Mouse (Mus musculus) limb, embryonic 15.5 days (tissue): ENCODE results near the gene Cope. TPM values are rescaled to one million over a fixed set of nuclear protein-coding genes. Genes with fewer than 3 reads are reported as not detected.

Experiments used
- ATAC-seq: fragments of 200-750 bp; cut with Nextera tagmentation; 2 replicates; pipeline ENCODE4 v1.8.0; 2017; ENCODE audit warnings: low read depth, moderate TSS enrichment; ENCODE audit not compliant: insufficient number of reproducible peaks, low FRiP score, low TSS enrichment
- H3K27ac ChIP-seq: fragments of 300-500 bp; sonication (generic); 2 replicates; pipeline ENCODE4 v1.5.1; 2015; ENCODE audit warnings: moderate library complexity, mild to moderate bottlenecking, inconsistent platforms
- H3K27me3 ChIP-seq: fragments of 300-500 bp; sonication (generic); 2 replicates; pipeline ENCODE4 v1.6.1; 2015; ENCODE audit warnings: inconsistent platforms
- H3K36me3 ChIP-seq: fragments of 300-500 bp; sonication (generic); 2 replicates; pipeline ENCODE4 v1.6.1; 2015; ENCODE audit warnings: inconsistent platforms
- H3K4me1 ChIP-seq: fragments of 300-500 bp; sonication (generic); 2 replicates; pipeline ENCODE4 v1.6.1; 2015; ENCODE audit warnings: inconsistent platforms
- H3K4me2 ChIP-seq: fragments of 300-500 bp; sonication (generic); 2 replicates; pipeline ENCODE4 v1.6.1; 2015; ENCODE audit warnings: mild to moderate bottlenecking, inconsistent platforms
- H3K4me3 ChIP-seq: fragments of 300-500 bp; sonication (generic); 2 replicates; pipeline ENCODE4 v1.5.1; 2015; ENCODE audit warnings: mild to moderate bottlenecking, inconsistent platforms
- H3K9ac ChIP-seq: fragments of 300-500 bp; sonication (generic); 2 replicates; pipeline ENCODE4 v1.6.1; 2015; ENCODE audit warnings: inconsistent platforms
- H3K9me3 ChIP-seq: fragments of 300-500 bp; sonication (generic); 2 replicates; pipeline ENCODE4 v1.6.1; 2016; ENCODE audit warnings: inconsistent platforms
- WGBS: fragments of 180-500 bp; shearing (Covaris S2); methylation state at CpG from one replicate; pipeline ENCODE4 v1.1.7; 2015; 5-methylcytosine and 5-hydroxymethylcytosine counted together
- polyA plus RNA-seq: library from polyadenylated mRNA; unstranded; fragments of >200 nt; fragmentation: Nextera tagmentation; extraction: Ambion mirVana; gene quantifications from 2 replicates; pipeline ENCODE4 v1.2.1, GENCODE M21; 2015

Cope gene
- polyA plus RNA-seq, 1 experiment from 2014 or later: 397 TPM

DNA sequence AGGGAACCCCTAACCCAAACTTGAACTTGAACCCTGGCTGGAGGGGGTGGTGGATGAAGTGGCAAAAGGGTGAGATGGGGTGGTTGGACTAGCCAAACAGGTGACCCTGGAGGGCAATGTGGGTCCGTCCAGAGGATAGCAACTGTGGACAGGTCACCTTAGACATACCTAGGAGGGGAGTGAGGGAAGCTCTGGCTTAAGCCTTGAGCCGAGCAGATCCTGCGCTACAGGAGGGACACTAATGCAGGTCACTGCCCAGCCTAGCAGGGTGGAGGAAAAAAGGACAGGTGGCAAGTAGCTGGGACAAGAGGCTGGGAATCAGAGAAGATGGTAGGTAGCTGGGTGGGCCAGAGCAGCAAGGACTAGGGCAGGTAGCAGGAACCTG is 49.7 kb downstream of the Cope start:
- Histone ChIP-seq H3K27me3 (no peaks in the 10 kb centered on the region), H3K4me3 (peak overlapping the region; percentile 98), H3K9ac (peak overlapping the region; percentile 98), H3K27ac (no peak overlapping the region), H3K4me2 (peak overlapping the region; percentile 90), H3K4me1 (peaks cover 57% of the 10 kb centered on the region), H3K9me3 (no peaks in the 10 kb centered on the region), H3K36me3 (peaks cover 23% of the 10 kb centered on the region)
- WGBS: 21% methylated on average over 3 of the region's 3 CpGs
- no peak for ATAC-seq

- peaks cover 57% of the 10 kb centered on the region for H3K4me1 ChIP-seq
- peak overlapping the region; percentile 93 for H3K27ac ChIP-seq
- H3K27me3 ChIP-seq: no peaks in the 10 kb centered on the region
- ATAC-seq: peak; percentile 5; the same call in 1 of the 2 replicates
- peak overlapping the region; percentile 90 for H3K4me2 ChIP-seq
- no peaks in the 10 kb centered on the region for H3K9me3 ChIP-seq
- peak overlapping the region; percentile 98 for H3K4me3 ChIP-seq
- peaks cover 19% of the 10 kb centered on the region for H3K36me3 ChIP-seq
- WGBS: 0% methylated on average over 61 of the region's 64 CpGs
- peak overlapping the region; percentile 98 for H3K9ac ChIP-seq
Observed at GRCm38 (mm10) chr8:70352657-70353151, 50.4 kb downstream of the Cope start.

DNA sequence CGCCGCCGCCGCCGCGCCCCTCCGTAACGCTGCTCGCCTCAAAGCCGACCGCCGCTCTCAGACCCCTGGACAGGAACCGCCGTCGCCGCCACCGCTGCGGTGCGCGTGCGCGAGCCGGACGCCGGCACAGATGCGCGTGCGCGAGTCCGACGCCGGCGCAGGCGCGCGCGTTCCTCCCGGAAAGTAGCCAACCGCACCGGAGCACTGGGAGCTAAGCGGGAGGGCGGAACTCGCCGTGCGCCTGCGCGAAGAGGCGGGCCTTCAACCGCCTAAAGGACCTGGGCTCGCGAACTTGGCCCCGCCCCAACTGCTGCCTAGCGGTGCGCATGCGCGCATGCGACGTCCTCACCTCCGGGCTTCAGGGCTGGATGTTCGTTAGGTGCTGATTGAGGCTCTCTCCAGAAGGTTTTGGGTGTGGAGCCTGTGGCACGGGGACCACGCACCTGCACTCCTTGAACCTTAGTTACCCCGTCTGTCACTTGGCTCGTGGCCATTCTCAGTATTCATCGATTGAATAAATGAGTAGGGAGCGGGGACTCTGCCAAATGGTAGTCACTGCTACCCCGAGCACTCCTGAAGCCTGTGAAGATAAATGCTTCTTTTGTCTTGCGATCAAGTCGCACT is 51.0 kb downstream of the Cope start, which contains the start of gene Upf1:
Gene Upf1, minus strand, starts transcription at position 85 of the 624 bp plus-strand sequence.
- under 1% methylated on average over 52 of the region's 69 CpGs for WGBS
- peak; percentile 87 for ATAC-seq

GRCm38 (mm10) chr8:70354004-70354403 is 51.7 kb downstream of the Cope start:
- peak overlapping the region; percentile 70 for H3K4me2 ChIP-seq

More for the DNA sequence above, 51.0 kb downstream of the Cope start, which contains the start of gene Upf1:
- Histone ChIP-seq H3K4me1 (peaks cover 52% of the 10 kb centered on the region), H3K27me3 (no peaks in the 10 kb centered on the region), H3K4me2 (peak within 1 kb of the TSS; percentile 90), H3K4me3 (peak within 1 kb of the TSS; percentile 98), H3K9me3 (no peaks in the 10 kb centered on the region), H3K27ac (peak within 1 kb of the TSS; percentile 93), H3K9ac (peak within 1 kb of the TSS; percentile 98), H3K36me3 (peaks cover 14% of the 10 kb centered on the region)

DNA sequence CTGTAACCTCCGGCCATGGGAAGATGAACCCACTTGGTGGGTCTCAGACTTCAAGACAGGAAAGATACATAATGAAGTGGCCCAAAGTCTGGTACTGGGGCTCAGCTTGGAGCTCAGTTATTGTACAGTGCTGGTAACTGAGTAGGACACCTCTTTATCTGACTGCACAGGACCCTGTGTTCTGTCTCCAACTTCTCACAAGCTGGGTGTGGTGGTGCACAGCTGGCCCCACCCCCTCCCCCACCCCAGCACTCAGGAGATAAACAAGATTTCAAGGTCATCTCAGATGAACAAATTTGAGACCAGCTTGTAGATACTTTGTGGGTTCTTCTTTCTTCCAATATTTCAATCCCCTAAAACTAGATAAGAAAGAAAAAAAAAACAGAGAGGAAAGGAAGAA is 53.8 kb downstream of the Cope start:
- Histone ChIP-seq H3K4me3 (no peak overlapping the region), H3K36me3 (no peaks in the 10 kb centered on the region), H3K4me2 (no peak overlapping the region), H3K27me3 (no peaks in the 10 kb centered on the region), H3K9me3 (no peaks in the 10 kb centered on the region), H3K4me1 (peaks cover 36% of the 10 kb centered on the region), H3K9ac (no peak overlapping the region), H3K27ac (no peak overlapping the region)
- ATAC-seq: no peak
- 80% methylated on average over 1 of the region's 1 CpGs for WGBS

More at GRCm38 (mm10) chr8:70354004-70354403, 51.7 kb downstream of the Cope start:
- 55% methylated on average over 4 of the region's 4 CpGs for WGBS
- Histone ChIP-seq H3K9ac (0 out of 2 replicates have a peak overlapping the region, but pooled peaks have one; percentile 37), H3K9me3 (no peaks in the 10 kb centered on the region), H3K4me1 (peaks cover 45% of the 10 kb centered on the region), H3K36me3 (peaks cover 7% of the 10 kb centered on the region), H3K27ac (peak overlapping the region; percentile 84), H3K27me3 (no peaks in the 10 kb centered on the region), H3K4me3 (peak overlapping the region; percentile 98; the same call in 1 of the 2 replicates)
- no peak for ATAC-seq

GRCm38 (mm10) chr8:70359411-70359810 is 57.1 kb downstream of the Cope start:
- Histone ChIP-seq H3K9me3 (no peaks in the 10 kb centered on the region), H3K9ac (no peak overlapping the region), H3K27me3 (no peaks in the 10 kb centered on the region), H3K36me3 (no peaks in the 10 kb centered on the region), H3K4me3 (no peak overlapping the region), H3K4me2 (no peak overlapping the region), H3K4me1 (peaks cover 38% of the 10 kb centered on the region), H3K27ac (no peak overlapping the region)
- 21% methylated on average over 3 of the region's 3 CpGs for WGBS
- ATAC-seq: no peak

DNA sequence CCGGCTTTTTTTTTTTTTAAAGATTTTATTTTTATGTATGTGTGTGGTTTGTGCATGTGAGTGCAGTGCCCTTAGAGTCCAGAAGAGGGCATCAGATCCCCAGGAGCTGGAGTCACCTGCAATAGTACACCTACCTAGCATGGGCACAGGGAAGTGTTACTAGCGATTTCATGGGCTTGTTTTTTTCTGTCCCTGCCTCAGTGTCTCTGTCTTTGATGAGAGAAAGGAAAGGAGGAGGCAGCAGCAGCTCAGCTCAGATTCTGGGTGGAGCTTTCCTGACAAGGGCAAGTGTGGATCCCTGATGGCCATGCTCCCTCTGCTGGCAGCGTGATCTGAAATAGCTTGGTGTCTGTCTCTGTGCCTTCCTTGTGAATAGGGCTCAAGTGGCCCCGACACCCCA is 58.5 kb downstream of the Cope start:
- Histone ChIP-seq H3K9ac (no peak overlapping the region), H3K9me3 (no peaks in the 10 kb centered on the region), H3K4me2 (no peak overlapping the region), H3K27me3 (no peaks in the 10 kb centered on the region), H3K27ac (peak overlapping the region; percentile 43; the same call in 1 of the 2 replicates), H3K4me1 (peaks cover 37% of the 10 kb centered on the region), H3K36me3 (no peaks in the 10 kb centered on the region), H3K4me3 (no peak overlapping the region)
- WGBS: 48% methylated on average over 4 of the region's 4 CpGs
- ATAC-seq: no peak

DNA sequence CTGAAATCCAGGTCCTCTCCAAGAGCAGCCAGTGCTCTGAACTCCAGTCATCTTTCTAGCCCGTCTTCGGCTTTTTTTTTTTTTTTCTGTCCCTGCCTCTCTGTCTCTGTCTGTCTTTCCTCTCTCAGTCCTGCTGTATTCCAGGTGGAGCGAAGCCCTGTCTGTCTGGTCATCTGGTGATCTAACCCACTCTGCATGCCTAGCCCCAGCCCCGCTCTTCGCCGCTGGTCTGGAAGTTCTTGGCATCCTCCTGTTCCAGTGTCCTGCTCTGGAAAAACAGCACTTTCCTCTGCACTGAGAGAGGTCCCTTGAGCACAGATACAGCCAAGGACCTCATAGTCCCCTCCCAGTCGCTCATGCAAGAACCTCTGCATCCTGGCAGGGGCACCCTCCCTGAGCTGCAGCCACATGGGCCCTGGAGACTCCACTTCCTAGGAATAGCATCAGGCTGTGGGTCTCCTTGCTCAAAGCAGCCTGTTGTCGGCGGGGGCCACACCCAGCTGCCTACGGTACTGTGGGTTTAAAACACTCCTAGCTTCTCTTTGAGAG is 59.2 kb downstream of the Cope start:
- no peak overlapping the region for H3K4me3 ChIP-seq
- H3K9ac ChIP-seq: no peak overlapping the region
- H3K36me3 ChIP-seq: no peaks in the 10 kb centered on the region
- no peak overlapping the region for H3K4me2 ChIP-seq
- no peaks in the 10 kb centered on the region for H3K27me3 ChIP-seq
- no peaks in the 10 kb centered on the region for H3K9me3 ChIP-seq
- 62% methylated on average over 10 of the region's 10 CpGs for WGBS
- peaks cover 37% of the 10 kb centered on the region for H3K4me1 ChIP-seq
- H3K27ac ChIP-seq: peak overlapping the region; percentile 83
- no peak for ATAC-seq

Other genes with a start within 250 kb of the Cope start
- gene Tm6sf2, start 229.6 kb upstream of the Cope start, polyA plus RNA-seq: 0.61 and 0.91 TPM in 2 replicates
- 0.19 and 0.24 TPM in 2 replicates for gene Hapln4, start 219.1 kb upstream of the Cope start, polyA plus RNA-seq
- 0.35 and 0.50 TPM in 2 replicates for gene Ncan, start 181.6 kb upstream of the Cope start, polyA plus RNA-seq
- gene Nr2c2ap, start 171.2 kb upstream of the Cope start, polyA plus RNA-seq: 31.2 and 33.3 TPM in 2 replicates
- 20.2 and 20.9 TPM in 2 replicates for gene Rfxank, start 163.4 kb upstream of the Cope start, polyA plus RNA-seq
- 54.1 and 55.2 TPM in 2 replicates for gene Borcs8, start 163.0 kb upstream of the Cope start, polyA plus RNA-seq
- gene Mef2b, start 162.8 kb upstream of the Cope start, polyA plus RNA-seq: 0.19 and 0.48 TPM in 2 replicates
- gene Tmem161a, start 130.2 kb upstream of the Cope start, polyA plus RNA-seq: 64.9 and 74.3 TPM in 2 replicates
- 5.7 and 5.8 TPM in 2 replicates for gene Slc25a42, start 90.2 kb upstream of the Cope start, polyA plus RNA-seq
- gene Sugp2, start 68.3 kb upstream of the Cope start, polyA plus RNA-seq: 26.1 and 26.9 TPM in 2 replicates
- gene Armc6, start 68.1 kb upstream of the Cope start, polyA plus RNA-seq: 32.7 and 33.0 TPM in 2 replicates
- 36.0 and 40.7 TPM in 2 replicates for gene Homer3, start 19.7 kb upstream of the Cope start, polyA plus RNA-seq
- 52.7 and 53.1 TPM in 2 replicates for gene Ddx49, start within 50 bp of the Cope start, polyA plus RNA-seq
- 8.8 and 9.6 TPM in 2 replicates for gene Cers1, start 13.3 kb downstream of the Cope start, polyA plus RNA-seq
- 2.9 and 4.1 TPM in 2 replicates for gene Gdf1, start 27.3 kb downstream of the Cope start, polyA plus RNA-seq
- 13.8 and 16.7 TPM in 2 replicates for gene Upf1, start 50.8 kb downstream of the Cope start, polyA plus RNA-seq
- 101 and 104 TPM in 2 replicates for gene Comp, start 71.0 kb downstream of the Cope start, polyA plus RNA-seq
- 22.2 and 22.4 TPM in 2 replicates for gene Crtc1, start 137.1 kb downstream of the Cope start, polyA plus RNA-seq
- 27.9 and 28.2 TPM in 2 replicates for gene Klhl26, start 174.4 kb downstream of the Cope start, polyA plus RNA-seq
- 6.9 and 9.6 TPM in 2 replicates for gene Tmem59l, start 184.8 kb downstream of the Cope start, polyA plus RNA-seq
- 91.2 and 97.7 TPM in 2 replicates for gene Crlf1, start 190.6 kb downstream of the Cope start, polyA plus RNA-seq
- 136 and 149 TPM in 2 replicates for gene Rex1bd, start 204.2 kb downstream of the Cope start, polyA plus RNA-seq
- gene Uba52, start 208.3 kb downstream of the Cope start, polyA plus RNA-seq: 859 and 940 TPM in 2 replicates
- gene Fkbp8, start 225.2 kb downstream of the Cope start, polyA plus RNA-seq: 274 and 278 TPM in 2 replicates
- 53.8 and 55.1 TPM in 2 replicates for gene Kxd1, start 225.4 kb downstream of the Cope start, polyA plus RNA-seq
- gene Ell, start 236.9 kb downstream of the Cope start, polyA plus RNA-seq: 20.4 and 21.1 TPM in 2 replicates